Mouse (Mus musculus): ENCODE data around the gene Slc5a4b.

The Slc5a4b gene

GRCm38 (mm10) chr10:76045343-76045742 is 65.4 kb downstream of the Slc5a4b start:
- no peak for DNase-seq (ENCODE audit: low read depth)

GRCm38 (mm10) chr10:76036962-76037361 is 73.8 kb downstream of the Slc5a4b start:
- DNase-seq (ENCODE audit: low read depth) = no peak

- no peak for DNase-seq (ENCODE audit: low read depth)
These were observed 75.5 kb downstream of the Slc5a4b start for GRCm38 (mm10) chr10:76035277-76035676.

GRCm38 (mm10) chr10:76034001-76034600 is 76.7 kb downstream of the Slc5a4b start:
- DNase-seq (ENCODE audit: low read depth) = no peak

- no peak for DNase-seq (ENCODE audit: low read depth)
These were observed 77.7 kb downstream of the Slc5a4b start for GRCm38 (mm10) chr10:76033119-76033455.

- DNase-seq (ENCODE audit: low read depth) = peak; percentile 98
These were observed 78.2 kb downstream of the Slc5a4b start, which contains the start of gene Zfp280b for GRCm38 (mm10) chr10:76032402-76033118. Zfp280b (plus strand) TSS chr10:76032650.

- no peak for DNase-seq (ENCODE audit: low read depth)
These were observed 79.0 kb downstream of the Slc5a4b start for GRCm38 (mm10) chr10:76031511-76032401.

GRCm38 (mm10) chr10:76030496-76030895 is 80.3 kb downstream of the Slc5a4b start:
- DNase-seq (ENCODE audit: low read depth) = no peak

- DNase-seq (ENCODE audit: low read depth) = no peak
These were observed 81.5 kb downstream of the Slc5a4b start for GRCm38 (mm10) chr10:76029276-76029675.

GRCm38 (mm10) chr10:76028396-76028795 is 82.4 kb downstream of the Slc5a4b start:
- no peak for DNase-seq (ENCODE audit: low read depth)

GRCm38 (mm10) chr10:76028016-76028366 is 82.8 kb downstream of the Slc5a4b start:
- DNase-seq (ENCODE audit: low read depth) = no peak

GRCm38 (mm10) chr10:76027127-76028015 is 83.4 kb downstream of the Slc5a4b start:
- DNase-seq (ENCODE audit: low read depth) = no peak

- no peak for DNase-seq (ENCODE audit: low read depth)
These were observed 85.1 kb downstream of the Slc5a4b start for GRCm38 (mm10) chr10:76025470-76026190.

GRCm38 (mm10) chr10:76023921-76024320 is 86.8 kb downstream of the Slc5a4b start:
- DNase-seq (ENCODE audit: low read depth) = no peak

- no peak for DNase-seq (ENCODE audit: low read depth)
These were observed 89.0 kb downstream of the Slc5a4b start for GRCm38 (mm10) chr10:76021728-76022127.

- DNase-seq (ENCODE audit: low read depth) = no peak
These were observed 93.9 kb downstream of the Slc5a4b start for GRCm38 (mm10) chr10:76016886-76017285.

GRCm38 (mm10) chr10:76012922-76013321 is 97.8 kb downstream of the Slc5a4b start:
- no peak for DNase-seq (ENCODE audit: low read depth)

- no peak for DNase-seq (ENCODE audit: low read depth)
These were observed 100.9 kb downstream of the Slc5a4b start for GRCm38 (mm10) chr10:76009812-76010211.

All from NIH3T3 (cell line).